Mouse (Mus musculus) MEL (cell line): ENCODE results near the gene Cbr4. TPM values are rescaled to one million over a fixed set of nuclear protein-coding genes. Genes with fewer than 3 reads are reported as not detected.

Experiments
- DNase-seq: peaks from one replicate; pipeline ENCODE4 v3.0.0; 2011; ENCODE audit warnings: low read depth, low spot score
- H3K27ac ChIP-seq: 2 replicates; pipeline ENCODE4 v1.5.1; 2012; ENCODE audit warnings: low read depth, mild to moderate bottlenecking, control low read depth, low read length, moderate library complexity; ENCODE audit not compliant: control insufficient read depth
- H3K27me3 ChIP-seq, 2 experiments: fragments of 150-350 bp in 1 of 2; sonication (generic) in 1 of 2; 2 replicates each; pipeline ENCODE4 v1.6.1; 2012; ENCODE audit warnings: low read length in 2 of 2, mild to moderate bottlenecking in 2 of 2, improper control_type of control experiment in 1 of 2, moderate library complexity in 1 of 2; ENCODE audit not compliant: insufficient read depth in 2 of 2, control insufficient read depth in 1 of 2
- H3K36me3 ChIP-seq, 2 experiments: 2 replicates each; pipeline ENCODE4 v1.6.1; 2012 to 2014; ENCODE audit warnings: low read length in 2 of 2, improper control_type of control experiment in 1 of 2, inconsistent platforms in 1 of 2, mild to moderate bottlenecking in 1 of 2; ENCODE audit not compliant: insufficient read depth in 2 of 2, control insufficient read depth in 1 of 2
- H3K4me1 ChIP-seq, 2 experiments: fragments of 150-350 bp in 1 of 2; sonication (generic) in 1 of 2; 2 replicates each; pipeline ENCODE4 v1.6.1; 2012; ENCODE audit warnings: low read length in 2 of 2, improper control_type of control experiment in 1 of 2, mild to moderate bottlenecking in 1 of 2; ENCODE audit not compliant: insufficient read depth in 2 of 2, control insufficient read depth in 1 of 2
- H3K4me3 ChIP-seq, 2 experiments: fragments of 150-350 bp in 1 of 2; sonication (generic) in 1 of 2; 2 replicates each; pipeline ENCODE4 v1.5.1; 2012; ENCODE audit warnings: low read depth in 2 of 2, low read length in 2 of 2, mild to moderate bottlenecking in 2 of 2, moderate library complexity in 2 of 2, control low read depth in 1 of 2, improper control_type of control experiment in 1 of 2; ENCODE audit not compliant: control insufficient read depth in 1 of 2, insufficient read depth in 1 of 2
- H3K79me2 ChIP-seq: 2 replicates; pipeline ENCODE4 v1.6.1; 2012; ENCODE audit warnings: mild to moderate bottlenecking, low read length, moderate library complexity; ENCODE audit not compliant: control insufficient read depth, poor library complexity, insufficient read depth
- H3K9ac ChIP-seq: 2 replicates; pipeline ENCODE4 v1.6.1; 2012; ENCODE audit warnings: low read depth, mild to moderate bottlenecking, control low read depth, low read length, moderate library complexity; ENCODE audit not compliant: control insufficient read depth, poor library complexity, severe bottlenecking
- H3K9me3 ChIP-seq: fragments of 150-350 bp; sonication (generic); replicated peaks from 2 replicates; pipeline ENCODE4 v1.6.1; 2012; ENCODE audit warnings: mild to moderate bottlenecking, low read length, improper control_type of control experiment, moderate library complexity; ENCODE audit not compliant: insufficient read depth
- BHLHE40 ChIP-seq: IDR thresholded peaks from 2 replicates; pipeline ENCODE4 v1.6.1; 2012; ENCODE audit warnings: low read depth, mild to moderate bottlenecking, inconsistent platforms, low read length, improper control_type of control experiment, borderline replicate concordance
- CHD2 ChIP-seq: IDR thresholded peaks from 2 replicates; pipeline ENCODE4 v1.6.1; 2011; ENCODE audit warnings: low read length, improper control_type of control experiment
- CTCF ChIP-seq, 3 experiments: IDR thresholded peaks in 2 of 3; conservative IDR thresholded peaks in 1 of 3; 2 replicates each; pipeline ENCODE4 v1.5.1; 2011 to 2012; ENCODE audit warnings: low read length in 3 of 3, low read depth in 2 of 3, mild to moderate bottlenecking in 2 of 3, improper control_type of control experiment in 1 of 3, inconsistent platforms in 1 of 3, mixed read lengths in 1 of 3, moderate library complexity in 1 of 3; ENCODE audit not compliant: control insufficient read depth in 1 of 3, insufficient read depth in 1 of 3, poor library complexity in 1 of 3, severe bottlenecking in 1 of 3
- E2F4 ChIP-seq: IDR thresholded peaks from 2 replicates; pipeline ENCODE4 v1.6.1; 2011; ENCODE audit warnings: low read depth, low read length, improper control_type of control experiment, borderline replicate concordance
- EP300 ChIP-seq, 2 experiments: IDR thresholded peaks; 2 replicates each; pipeline ENCODE4 v1.6.1; 2011; ENCODE audit warnings: improper control_type of control experiment in 2 of 2, low read length in 2 of 2, low read depth in 1 of 2, mild to moderate bottlenecking in 1 of 2
- GABPA ChIP-seq: IDR thresholded peaks from 2 replicates; pipeline ENCODE4 v1.6.1; 2012; ENCODE audit warnings: low read depth, mild to moderate bottlenecking, inconsistent platforms, low read length, improper control_type of control experiment, moderate library complexity
- GATA1 ChIP-seq: IDR thresholded peaks from 2 replicates; pipeline ENCODE4 v1.6.1; 2011; ENCODE audit warnings: low read depth, low read length, improper control_type of control experiment
- HCFC1 ChIP-seq: IDR thresholded peaks from 2 replicates; pipeline ENCODE4 v1.6.1; 2012; ENCODE audit warnings: low read depth, mild to moderate bottlenecking, inconsistent platforms, low read length, improper control_type of control experiment, moderate library complexity
- MAX ChIP-seq: IDR thresholded peaks from 2 replicates; pipeline ENCODE4 v1.6.1; 2011; ENCODE audit warnings: low read length, improper control_type of control experiment
- MAZ ChIP-seq: IDR thresholded peaks from 2 replicates; pipeline ENCODE4 v1.6.1; 2012; ENCODE audit warnings: low read depth, mild to moderate bottlenecking, inconsistent platforms, low read length, improper control_type of control experiment
- MYB ChIP-seq: IDR thresholded peaks from 2 replicates; pipeline ENCODE4 v1.6.1; 2011; ENCODE audit warnings: mild to moderate bottlenecking, low read depth, low read length, improper control_type of control experiment
- MYC ChIP-seq: IDR thresholded peaks from 2 replicates; pipeline ENCODE4 v1.6.1; 2011; ENCODE audit warnings: low read depth, mild to moderate bottlenecking, low read length, improper control_type of control experiment, moderate library complexity
- POLR2AphosphoS2 ChIP-seq: IDR thresholded peaks from 2 replicates; pipeline ENCODE4 v1.6.1; 2011; ENCODE audit warnings: low read length, improper control_type of control experiment
- RAD21 ChIP-seq: IDR thresholded peaks from 2 replicates; pipeline ENCODE4 v1.6.1; 2011; ENCODE audit warnings: mild to moderate bottlenecking, low read depth, low read length, improper control_type of control experiment
- SIN3A ChIP-seq: IDR thresholded peaks from 2 replicates; pipeline ENCODE4 v1.6.1; 2012; ENCODE audit warnings: low read length, improper control_type of control experiment, inconsistent platforms
- SMC3 ChIP-seq: IDR thresholded peaks from 2 replicates; pipeline ENCODE4 v1.6.1; 2011; ENCODE audit warnings: low read depth, low read length, improper control_type of control experiment
- TBP ChIP-seq: IDR thresholded peaks from 2 replicates; pipeline ENCODE4 v1.8.0; 2011; ENCODE audit warnings: low read depth, low read length, improper control_type of control experiment
- USF2 ChIP-seq, 2 experiments: IDR thresholded peaks; 2 replicates each; pipeline ENCODE4 v1.6.1; 2011 to 2012; ENCODE audit warnings: improper control_type of control experiment in 2 of 2, low read length in 2 of 2, borderline replicate concordance in 1 of 2, inconsistent platforms in 1 of 2, low read depth in 1 of 2, mild to moderate bottlenecking in 1 of 2; ENCODE audit not compliant: insufficient read depth in 1 of 2
- ZKSCAN1 ChIP-seq: IDR thresholded peaks from 2 replicates; pipeline ENCODE4 v1.6.1; 2012; ENCODE audit warnings: low read depth, mild to moderate bottlenecking, inconsistent platforms, low read length, improper control_type of control experiment, moderate library complexity
- polyA plus RNA-seq, 2 experiments: library from polyadenylated mRNA; stranded (reverse) in 1 of 2; unstranded in 1 of 2; fragments of >175 nt in 1 of 2; fragments of >200 nt in 1 of 2; gene quantifications; 2 replicates each; pipeline versions ENCODE4 v1.2.1 to v1.2.4; 2012; ENCODE audit warnings: low replicate concordance in 2 of 2, low read depth in 1 of 2; ENCODE audit not compliant: insufficient read length in 2 of 2, insufficient read depth in 1 of 2, missing spikeins in 1 of 2
- total RNA-seq: library from RNA; depleted of rRNA; stranded (reverse); fragments of 300-350 nt; gene quantifications from 2 replicates; pipeline ENCODE4 v1.2.3, GENCODE M21; 2012

Gene Cbr4
- total and polyA plus RNA-seq, 3 experiments = 15.4 to 15.8 TPM; not detected in 1

- no peaks in the 10 kb centered on the region for H3K27me3 ChIP-seq
- no peak overlapping the region for H3K4me3 ChIP-seq
- no peak for TF ChIP-seq E2F4
- TF ChIP-seq GATA1 = no peak
- no peak for TF ChIP-seq SIN3A
- no peak for TF ChIP-seq BHLHE40
- TF ChIP-seq MAX = no peak
- TF ChIP-seq MYB = no peak
- TF ChIP-seq HCFC1 = no peak
- no peak for TF ChIP-seq POLR2AphosphoS2
- TF ChIP-seq CHD2 = no peak
- TF ChIP-seq, all 39 proteins: peak for 0
These were observed 44.5 kb upstream of the Cbr4 start for GRCm38 (mm10) chr8:61442988-61443387.

GRCm38 (mm10) chr8:61444358-61444757 lies 43.2 kb upstream of the Cbr4 start:
- H3K4me3 ChIP-seq = no peak overlapping the region
- H3K27me3 ChIP-seq = no peaks in the 10 kb centered on the region
- TF ChIP-seq RAD21 (no peak), EP300 (IDR thresholded peaks at IDR 0.05; ENCODE audit: low read depth in 1 of 2, low read length in 2 of 2) (no peak), ZKSCAN1 (no peak), USF2 (IDR thresholded peaks at IDR 0.05; ENCODE audit: borderline replicate concordance in 1 of 2, insufficient read depth in 1 of 2, low read depth in 1 of 2, low read length in 2 of 2) (no peak), SMC3 (no peak), MAX (no peak), BHLHE40 (no peak), MAZ (no peak), MYC (no peak), CTCF (IDR thresholded peaks at IDR 0.05 in 2 of 3, conservative IDR thresholded peaks at IDR 0.05 in 1 of 3; ENCODE audit: control insufficient read depth in 1 of 3, insufficient read depth in 1 of 3, low read depth in 2 of 3, low read length in 3 of 3, poor library complexity in 1 of 3, severe bottlenecking in 1 of 3) (no peak), TBP (no peak), MYB (no peak), GABPA (no peak)
- no peak overlapping the region for H3K9ac ChIP-seq
- no peaks in the 10 kb centered on the region for H3K4me1 ChIP-seq
- H3K36me3 ChIP-seq = no peaks in the 10 kb centered on the region
- DNase-seq = no peak
- H3K27ac ChIP-seq = no peak overlapping the region
- no peaks in the 10 kb centered on the region for H3K79me2 ChIP-seq
- no peaks in the 10 kb centered on the region for H3K9me3 ChIP-seq

More at GRCm38 (mm10) chr8:61442988-61443387, 44.5 kb upstream of the Cbr4 start:
- H3K9ac ChIP-seq = no peak overlapping the region
- no peak overlapping the region for H3K27ac ChIP-seq
- no peaks in the 10 kb centered on the region for H3K36me3 ChIP-seq
- no peaks in the 10 kb centered on the region for H3K4me1 ChIP-seq
- no peaks in the 10 kb centered on the region for H3K9me3 ChIP-seq
- H3K79me2 ChIP-seq = no peaks in the 10 kb centered on the region
- no peak for DNase-seq
